Mouse (Mus musculus) forebrain, embryonic 14.5 days (tissue): ENCODE data around the gene Mtus2. TPM values are rescaled to one million over a fixed set of nuclear protein-coding genes. Genes with fewer than 3 reads are reported as not detected.
"Not testable (repeated sequence)": the region's sequence is repeated elsewhere in the genome, so short reads cannot be mapped to it uniquely, and the experiment has no call there.

Experiments
- ATAC-seq: fragments of 200-750 bp; cut with Nextera tagmentation; 2 replicates; pipeline ENCODE4 v1.8.0; 2017; ENCODE audit warnings: mild to moderate bottlenecking, moderate library complexity
- DNase-seq: peaks from one replicate; pipeline ENCODE4 v3.0.0-alpha.2; 2015; ENCODE audit warnings: low spot score
- H3K27ac ChIP-seq: fragments of 300-500 bp; sonication (generic); 2 replicates; pipeline ENCODE4 v1.5.1; 2014; ENCODE audit warnings: low read depth, mild to moderate bottlenecking, control low read depth, low read length, moderate library complexity
- H3K27me3 ChIP-seq: fragments of 300-500 bp; sonication (generic); replicated peaks from 2 replicates; pipeline ENCODE4 v1.6.1; 2014; ENCODE audit warnings: low read length, control low read depth, mixed read lengths; ENCODE audit not compliant: control insufficient read depth, insufficient read depth
- H3K36me3 ChIP-seq: fragments of 300-500 bp; sonication (generic); 2 replicates; pipeline ENCODE4 v1.6.1; 2014; ENCODE audit warnings: low read length, control low read depth; ENCODE audit not compliant: control insufficient read depth, insufficient read depth
- H3K4me1 ChIP-seq: fragments of 300-500 bp; sonication (generic); 2 replicates; pipeline ENCODE4 v1.6.1; 2014; ENCODE audit warnings: antibody characterized with exemption, low read length, control low read depth; ENCODE audit not compliant: control insufficient read depth, insufficient read depth
- H3K4me2 ChIP-seq: fragments of 300-500 bp; sonication (generic); 2 replicates; pipeline ENCODE4 v1.6.1; 2014; ENCODE audit warnings: mild to moderate bottlenecking, control low read depth, low read length
- H3K4me3 ChIP-seq: fragments of 300-500 bp; sonication (generic); 2 replicates; pipeline ENCODE4 v1.5.1; 2014; ENCODE audit warnings: low read depth, low read length, control low read depth
- H3K9ac ChIP-seq: fragments of 300-500 bp; sonication (generic); 2 replicates; pipeline ENCODE4 v1.6.1; 2014; ENCODE audit warnings: mild to moderate bottlenecking, low read length, control low read depth, moderate library complexity
- H3K9me3 ChIP-seq: fragments of 300-500 bp; sonication (generic); replicated peaks from 2 replicates; pipeline ENCODE4 v1.6.1; 2016; ENCODE audit warnings: low read length, control low read depth, mixed read lengths; ENCODE audit not compliant: control insufficient read depth
- WGBS: fragments of 180-500 bp; shearing (Covaris S2); extraction: QIAGEN DNeasy Blood & Tissue Kit; methylation state at CpG from one replicate; pipeline ENCODE4 v1.1.7; 2014; 5-methylcytosine and 5-hydroxymethylcytosine counted together
- polyA plus RNA-seq: library from polyadenylated mRNA; unstranded; fragments of >200 nt; fragmentation: Nextera tagmentation; extraction: Ambion mirVana; gene quantifications from 2 replicates; pipeline ENCODE4 v1.2.1, GENCODE M21; 2014

The Mtus2 gene
- polyA plus RNA-seq, 1 experiment from 2014 or later = 17.0 TPM

- H3K27ac ChIP-seq = no peak overlapping the region
- no peak overlapping the region for H3K4me2 ChIP-seq
- no peak overlapping the region for H3K9ac ChIP-seq
- H3K36me3 ChIP-seq = no peaks in the 10 kb centered on the region
- no peak for DNase-seq
- ATAC-seq = no peak
- 82% methylated on average over 7 of the region's 7 CpGs for WGBS
- H3K4me1 ChIP-seq = 0 out of 2 replicates have a peak, but pooled peaks cover 3% of the 10 kb centered on the region
- no peaks in the 10 kb centered on the region for H3K9me3 ChIP-seq
- H3K4me3 ChIP-seq = no peak overlapping the region
- no peaks in the 10 kb centered on the region for H3K27me3 ChIP-seq
Measured at GRCm38 (mm10) chr5:148292862-148293261, 335.7 kb downstream of the Mtus2 start.

- Histone ChIP-seq H3K36me3 (no peaks in the 10 kb centered on the region), H3K27me3 (no peaks in the 10 kb centered on the region), H3K9me3 (no peaks in the 10 kb centered on the region), H3K4me3 (no peak overlapping the region), H3K4me1 (0 out of 2 replicates have a peak, but pooled peaks cover 3% of the 10 kb centered on the region), H3K9ac (no peak overlapping the region), H3K27ac (no peak overlapping the region), H3K4me2 (no peak overlapping the region)
- ATAC-seq (no peak), DNase-seq (peak; percentile 9)
- WGBS = 86% methylated on average over 7 of the region's 7 CpGs
Measured at GRCm38 (mm10) chr5:148293346-148293745, 336.2 kb downstream of the Mtus2 start.

- H3K9me3 ChIP-seq = no peaks in the 10 kb centered on the region
- ATAC-seq (no peak), DNase-seq (no peak)
- no peaks in the 10 kb centered on the region for H3K27me3 ChIP-seq
- H3K27ac ChIP-seq = no peak overlapping the region
- no peak overlapping the region for H3K4me3 ChIP-seq
- 86% methylated on average over 11 of the region's 11 CpGs for WGBS
- 0 out of 2 replicates have a peak, but pooled peaks cover 2% of the 10 kb centered on the region for H3K36me3 ChIP-seq
- H3K9ac ChIP-seq = no peak overlapping the region
- H3K4me2 ChIP-seq = no peak overlapping the region
- no peaks in the 10 kb centered on the region for H3K4me1 ChIP-seq
Measured at GRCm38 (mm10) chr5:148302968-148303367, 345.8 kb downstream of the Mtus2 start.

DNA sequence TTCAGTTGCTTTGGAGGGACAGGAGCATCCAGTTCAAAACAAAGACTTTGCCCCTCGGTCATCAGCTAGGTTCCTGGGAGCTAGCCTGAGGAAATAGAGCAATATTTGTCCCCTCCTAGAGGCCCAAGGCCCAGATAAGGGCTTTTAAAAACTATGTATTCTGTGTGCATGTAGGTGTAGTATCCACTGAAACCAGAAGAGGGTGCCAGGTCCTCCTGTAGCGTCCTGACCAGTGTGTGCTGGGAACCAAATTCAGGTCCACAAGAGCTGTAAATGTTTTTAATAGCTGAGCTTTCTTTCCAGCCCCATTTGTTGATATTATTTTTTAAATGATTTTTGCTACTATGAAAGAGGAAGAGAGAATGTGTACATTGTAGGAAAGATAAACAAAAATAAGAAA lies 347.0 kb downstream of the Mtus2 start:
- Histone ChIP-seq H3K36me3 (0 out of 2 replicates have a peak, but pooled peaks cover 2% of the 10 kb centered on the region), H3K4me1 (no peaks in the 10 kb centered on the region), H3K27ac (no peak overlapping the region), H3K9me3 (no peaks in the 10 kb centered on the region), H3K27me3 (no peaks in the 10 kb centered on the region), H3K4me3 (no peak overlapping the region), H3K4me2 (no peak overlapping the region), H3K9ac (no peak overlapping the region)
- DNase-seq (no peak), ATAC-seq (no peak)
- WGBS = 85% methylated on average over 2 of the region's 2 CpGs

DNA sequence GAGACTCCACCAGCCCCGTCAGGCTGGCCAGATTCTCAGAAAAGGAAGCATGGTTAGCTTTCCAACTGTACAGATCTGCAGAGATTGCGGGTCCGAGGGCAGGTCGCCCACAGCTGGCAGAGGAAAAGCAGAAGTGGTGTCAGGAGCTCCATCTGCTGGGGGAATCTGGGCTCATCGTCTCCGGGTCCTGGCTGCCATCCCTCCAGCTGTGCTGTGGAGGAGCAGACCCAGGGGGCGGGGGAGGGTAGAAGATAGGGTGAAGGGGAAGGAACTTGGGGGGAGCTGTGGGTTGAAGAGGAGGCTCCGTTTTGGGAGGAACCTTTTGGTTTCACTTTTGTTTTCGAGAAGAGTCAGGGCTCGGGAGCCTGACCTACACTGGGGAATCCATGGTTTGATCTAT lies 353.7 kb downstream of the Mtus2 start:
- Histone ChIP-seq H3K4me3 (no peak overlapping the region), H3K27me3 (no peaks in the 10 kb centered on the region), H3K27ac (no peak overlapping the region), H3K9ac (no peak overlapping the region), H3K4me2 (no peak overlapping the region), H3K9me3 (no peaks in the 10 kb centered on the region), H3K36me3 (no peaks in the 10 kb centered on the region), H3K4me1 (no peaks in the 10 kb centered on the region)
- WGBS = 76% methylated on average over 10 of the region's 10 CpGs
- ATAC-seq = no peak
- DNase-seq = no peak

GRCm38 (mm10) chr5:148312443-148312842 lies 355.3 kb downstream of the Mtus2 start:
- H3K9me3 ChIP-seq = no peaks in the 10 kb centered on the region
- H3K36me3 ChIP-seq = no peaks in the 10 kb centered on the region
- DNase-seq = no peak
- no peak overlapping the region for H3K9ac ChIP-seq
- H3K4me1 ChIP-seq = no peaks in the 10 kb centered on the region
- no peak overlapping the region for H3K27ac ChIP-seq
- H3K27me3 ChIP-seq = no peaks in the 10 kb centered on the region
- WGBS = 66% methylated on average over 2 of the region's 2 CpGs
- ATAC-seq = no peak
- H3K4me3 ChIP-seq = no peak overlapping the region
- H3K4me2 ChIP-seq = no peak overlapping the region

DNA sequence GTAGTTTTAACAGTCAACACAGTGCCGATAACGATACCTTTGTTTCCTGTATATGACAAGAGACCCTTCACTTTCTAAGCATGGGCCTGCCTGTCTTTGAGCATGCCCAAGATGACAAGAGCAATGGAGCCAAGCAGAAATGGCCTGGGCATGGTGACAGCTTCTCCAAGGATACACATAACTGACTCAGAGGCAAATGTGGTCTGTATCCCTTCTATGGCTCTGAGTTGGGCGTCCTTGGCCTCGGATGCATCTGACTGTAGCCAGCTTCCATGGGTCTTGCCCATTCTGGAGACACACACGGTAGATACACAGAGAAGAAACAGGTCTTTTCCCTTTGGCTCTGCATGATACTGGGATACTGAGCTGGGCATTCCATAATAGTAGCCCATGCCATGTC lies 357.8 kb downstream of the Mtus2 start:
- ATAC-seq = no peak
- 98% methylated on average over 5 of the region's 5 CpGs for WGBS
- DNase-seq = no peak
- H3K27me3 ChIP-seq = no peaks in the 10 kb centered on the region
- H3K4me2 ChIP-seq = no peak overlapping the region
- H3K27ac ChIP-seq = no peak overlapping the region
- H3K4me3 ChIP-seq = no peak overlapping the region
- H3K9ac ChIP-seq = no peak overlapping the region
- H3K4me1 ChIP-seq = no peaks in the 10 kb centered on the region
- H3K9me3 ChIP-seq = no peaks in the 10 kb centered on the region
- H3K36me3 ChIP-seq = no peaks in the 10 kb centered on the region

- Histone ChIP-seq H3K9me3 (no peaks in the 10 kb centered on the region), H3K4me2 (no peak overlapping the region), H3K36me3 (no peaks in the 10 kb centered on the region), H3K4me3 (no peak overlapping the region), H3K27me3 (no peaks in the 10 kb centered on the region), H3K9ac (no peak overlapping the region), H3K4me1 (no peaks in the 10 kb centered on the region), H3K27ac (no peak overlapping the region)
- 41% methylated on average over 4 of the region's 4 CpGs for WGBS
- 0 out of 2 replicates have a peak, but pooled peaks have one; percentile 29 for ATAC-seq
- peak; percentile 72 for DNase-seq
Measured at GRCm38 (mm10) chr5:148325317-148325885, 368.3 kb downstream of the Mtus2 start.

DNA sequence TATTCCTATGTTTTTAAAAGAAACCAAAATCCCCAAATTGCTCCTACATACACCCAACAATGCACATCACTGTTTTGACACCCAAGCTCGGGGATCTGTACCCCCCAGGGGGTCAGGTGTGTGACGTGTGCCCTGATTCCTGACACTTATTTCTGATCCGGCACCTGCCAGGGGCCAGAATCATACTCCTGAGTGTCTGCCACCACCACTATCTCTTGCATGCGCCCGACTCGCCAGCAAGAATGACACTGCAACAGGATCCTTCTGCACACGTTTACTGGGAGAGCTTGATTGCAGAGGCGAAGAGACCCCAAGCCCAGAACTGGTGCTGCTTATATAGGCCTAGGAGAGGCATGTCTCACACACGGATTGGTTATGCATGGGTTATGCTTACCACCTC lies 369.2 kb downstream of the Mtus2 start:
- ATAC-seq, H3K4me2 ChIP-seq, H3K27me3 ChIP-seq, H3K27ac ChIP-seq, H3K9ac ChIP-seq, DNase-seq, H3K4me1 ChIP-seq, H3K9me3 ChIP-seq, H3K36me3 ChIP-seq, H3K4me3 ChIP-seq: not testable (repeated sequence)
- WGBS = 93% methylated on average over 9 of the region's 9 CpGs
